Mouse (Mus musculus) embryonic facial prominence, embryonic 14.5 days (tissue): Measurements from ENCODE around the gene Ccdc47. TPM values are rescaled to one million over a fixed set of nuclear protein-coding genes. Genes with fewer than 3 reads are reported as not detected.

Source experiments
- ATAC-seq: fragments of 200-750 bp; cut with Nextera tagmentation; 2 replicates; pipeline ENCODE4 v1.8.0; 2017; ENCODE audit warnings: low read depth, moderate number of reproducible peaks, moderate TSS enrichment
- DNase-seq: peaks from one replicate; pipeline ENCODE4 v3.0.0-alpha.2; 2015; ENCODE audit warnings: low spot score
- H3K27ac ChIP-seq: fragments of 300-500 bp; sonication (generic); replicated peaks from 2 replicates; pipeline ENCODE4 v1.5.1; 2014; ENCODE audit warnings: low read depth, mild to moderate bottlenecking, low read length, moderate library complexity
- H3K27me3 ChIP-seq: fragments of 300-500 bp; sonication (generic); replicated peaks from 2 replicates; pipeline ENCODE4 v1.6.1; 2014; ENCODE audit warnings: low read length; ENCODE audit not compliant: control insufficient read depth, insufficient read depth
- H3K36me3 ChIP-seq: fragments of 300-500 bp; sonication (generic); 2 replicates; pipeline ENCODE4 v1.6.1; 2014; ENCODE audit warnings: low read length, mixed read lengths; ENCODE audit not compliant: control insufficient read depth, insufficient read depth
- H3K4me1 ChIP-seq: fragments of 300-500 bp; sonication (generic); 2 replicates; pipeline ENCODE4 v1.6.1; 2014; ENCODE audit warnings: antibody characterized with exemption, low read length; ENCODE audit not compliant: control insufficient read depth, insufficient read depth
- H3K4me2 ChIP-seq: fragments of 300-500 bp; sonication (generic); 2 replicates; pipeline ENCODE4 v1.6.1; 2014; ENCODE audit warnings: low read depth, mild to moderate bottlenecking, low read length, moderate library complexity, mixed read lengths
- H3K4me3 ChIP-seq: fragments of 300-500 bp; sonication (generic); 2 replicates; pipeline ENCODE4 v1.5.1; 2014; ENCODE audit warnings: low read depth, mild to moderate bottlenecking, low read length
- H3K9ac ChIP-seq: fragments of 300-500 bp; sonication (generic); 2 replicates; pipeline ENCODE4 v1.6.1; 2014; ENCODE audit warnings: low read depth, mild to moderate bottlenecking, low read length, moderate library complexity, mixed read lengths
- H3K9me3 ChIP-seq: fragments of 300-500 bp; sonication (generic); 2 replicates; pipeline ENCODE4 v1.6.1; 2016; ENCODE audit warnings: low read length; ENCODE audit not compliant: control insufficient read depth
- WGBS: fragments of 180-500 bp; shearing (Covaris S2); extraction: QIAGEN DNeasy Blood & Tissue Kit; methylation state at CpG from one replicate; pipeline ENCODE4 v1.1.7; 2014; 5-methylcytosine and 5-hydroxymethylcytosine counted together
- polyA plus RNA-seq: library from polyadenylated mRNA; unstranded; fragments of >200 nt; fragmentation: Nextera tagmentation; extraction: Ambion mirVana; gene quantifications from 2 replicates; pipeline ENCODE4 v1.2.1, GENCODE M21; 2014

Gene Ccdc47
- polyA plus RNA-seq, 1 experiment from 2014 or later: 77.4 TPM

DNA sequence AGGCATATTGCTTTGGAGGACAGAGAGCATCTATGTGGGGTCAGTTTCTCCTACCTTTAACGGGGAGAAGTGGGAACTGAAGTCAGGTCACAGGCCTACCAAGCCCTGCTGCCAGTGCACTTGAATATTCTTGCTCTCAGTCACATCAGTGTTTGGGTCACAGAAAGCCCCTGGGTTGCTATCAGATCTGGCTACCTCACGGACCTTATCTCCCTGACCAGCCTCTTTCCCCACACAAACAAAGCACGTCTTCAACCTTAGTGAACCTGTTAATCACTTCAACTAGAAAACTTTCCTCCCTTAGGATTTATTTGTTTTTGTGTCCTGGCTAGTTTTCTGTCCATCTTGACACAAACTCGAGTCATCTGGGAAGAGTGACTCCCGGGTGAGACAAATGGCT, 39.8 kb downstream of the Ccdc47 start:
- Histone ChIP-seq H3K27me3 (no peaks in the 10 kb centered on the region), H3K4me3 (no peak overlapping the region), H3K9me3 (no peaks in the 10 kb centered on the region), H3K4me2 (no peak overlapping the region), H3K9ac (no peak overlapping the region), H3K36me3 (peaks cover 16% of the 10 kb centered on the region), H3K27ac (no peak overlapping the region), H3K4me1 (no peaks in the 10 kb centered on the region; the same call in 1 of the 2 replicates)
- WGBS: 93% methylated on average over 5 of the region's 5 CpGs
- ATAC-seq (no peak), DNase-seq (no peak)

DNA sequence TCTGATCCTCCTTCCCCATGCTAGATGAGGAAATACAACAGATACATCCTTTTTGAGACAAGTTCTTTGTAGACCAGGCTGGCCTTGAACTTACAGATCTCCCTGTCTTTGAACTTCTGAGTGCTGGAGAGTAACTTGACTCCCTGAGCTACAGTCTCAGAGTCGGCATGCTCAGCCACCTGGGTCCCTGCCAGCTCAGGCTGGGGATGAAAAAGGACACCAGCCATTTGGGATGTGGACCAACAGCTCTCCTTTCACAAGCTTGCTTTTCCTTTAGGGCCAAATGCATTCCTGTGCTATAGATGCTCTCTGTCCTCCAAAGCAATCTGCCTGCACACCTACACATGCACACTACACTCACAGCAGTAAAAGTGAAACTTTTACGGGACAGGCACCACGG, 41.1 kb downstream of the Ccdc47 start:
- Histone ChIP-seq H3K27me3 (no peaks in the 10 kb centered on the region), H3K9ac (no peak overlapping the region), H3K4me2 (no peak overlapping the region), H3K9me3 (no peaks in the 10 kb centered on the region), H3K4me1 (no peaks in the 10 kb centered on the region; the same call in 1 of the 2 replicates), H3K27ac (no peak overlapping the region), H3K4me3 (no peak overlapping the region), H3K36me3 (peaks cover 18% of the 10 kb centered on the region)
- DNase-seq (peak; percentile 43), ATAC-seq (peak; percentile 48; the same call in 1 of the 2 replicates)
- WGBS: 50% methylated on average over 3 of the region's 3 CpGs

DNA sequence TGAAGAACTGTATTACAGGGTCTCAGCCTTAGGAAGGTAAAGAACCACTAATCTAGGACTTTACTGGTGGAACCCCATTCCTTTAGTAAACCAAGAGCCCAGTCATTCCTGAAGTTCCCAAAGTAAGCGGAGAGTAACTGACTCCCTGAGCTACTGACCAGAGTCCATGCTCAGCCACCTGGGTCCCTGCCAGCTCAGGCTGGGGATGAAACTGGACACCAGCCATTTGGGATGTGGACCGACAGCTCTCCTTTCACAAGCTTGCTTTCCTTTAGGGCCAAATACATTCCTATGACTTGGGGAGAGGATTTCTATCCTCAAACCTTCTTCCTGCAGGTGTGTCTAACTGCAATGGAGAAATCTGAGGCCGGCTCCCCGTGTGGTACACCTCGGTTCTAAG, 41.8 kb downstream of the Ccdc47 start:
- Histone ChIP-seq H3K4me2 (no peak overlapping the region), H3K9ac (no peak overlapping the region), H3K4me1 (no peaks in the 10 kb centered on the region), H3K9me3 (no peaks in the 10 kb centered on the region), H3K4me3 (no peak overlapping the region), H3K27ac (no peak overlapping the region), H3K36me3 (peaks cover 24% of the 10 kb centered on the region), H3K27me3 (no peaks in the 10 kb centered on the region)
- no peak for DNase-seq
- ATAC-seq: peak; percentile 18; the same call in 1 of the 2 replicates
- 66% methylated on average over 5 of the region's 5 CpGs for WGBS

DNA sequence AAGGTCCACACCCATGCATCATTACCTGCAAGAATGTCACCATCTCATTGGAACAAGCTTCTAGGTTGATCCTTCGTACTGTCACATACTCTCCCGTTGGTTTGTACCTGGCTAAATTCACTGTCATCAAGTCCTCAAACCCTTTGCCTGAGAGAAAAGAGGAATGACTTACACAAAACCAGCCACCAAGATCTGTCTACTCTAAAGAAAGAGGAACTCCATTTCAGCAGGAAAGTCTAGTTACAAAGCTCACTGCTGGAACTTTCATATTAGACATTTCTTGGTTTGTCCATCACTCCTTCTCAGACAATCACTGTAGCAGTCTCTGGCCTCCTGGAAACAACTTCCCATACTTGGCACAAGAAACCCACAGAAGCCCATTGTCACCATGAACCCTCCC, 42.9 kb downstream of the Ccdc47 start:
- no peak overlapping the region for H3K9ac ChIP-seq
- no peak overlapping the region for H3K4me3 ChIP-seq
- H3K9me3 ChIP-seq: no peaks in the 10 kb centered on the region
- WGBS: 91% methylated on average over 2 of the region's 2 CpGs
- H3K4me2 ChIP-seq: no peak overlapping the region
- no peaks in the 10 kb centered on the region for H3K4me1 ChIP-seq
- no peak overlapping the region for H3K27ac ChIP-seq
- no peaks in the 10 kb centered on the region for H3K27me3 ChIP-seq
- H3K36me3 ChIP-seq: peaks cover 30% of the 10 kb centered on the region
- ATAC-seq: no peak
- DNase-seq: no peak

DNA sequence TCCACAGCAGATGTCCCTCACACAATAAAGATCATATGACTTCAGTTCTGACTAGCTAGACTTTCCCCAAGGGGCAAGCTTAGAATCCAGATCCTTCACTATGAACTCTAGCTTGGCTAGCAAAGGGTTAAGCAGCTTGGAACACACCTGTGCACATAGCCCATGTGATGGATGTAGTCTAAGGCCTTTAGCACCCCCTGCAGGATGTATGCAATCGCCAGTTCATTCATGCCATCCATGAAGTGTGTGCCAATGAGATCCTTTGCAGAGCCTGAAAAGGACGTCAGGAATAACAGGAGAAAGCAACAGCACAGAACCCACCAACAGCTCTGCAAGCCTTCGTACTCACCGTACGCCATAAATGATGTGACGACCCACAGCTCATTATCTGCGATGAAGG, 45.3 kb downstream of the Ccdc47 start:
- Histone ChIP-seq H3K4me1 (no peaks in the 10 kb centered on the region), H3K4me3 (no peak overlapping the region), H3K36me3 (peaks cover 48% of the 10 kb centered on the region), H3K27ac (no peak overlapping the region), H3K27me3 (no peaks in the 10 kb centered on the region), H3K9ac (no peak overlapping the region), H3K4me2 (no peak overlapping the region), H3K9me3 (no peaks in the 10 kb centered on the region)
- peak; percentile 47 for DNase-seq
- WGBS: 80% methylated on average over 7 of the region's 7 CpGs
- no peak for ATAC-seq

DNA sequence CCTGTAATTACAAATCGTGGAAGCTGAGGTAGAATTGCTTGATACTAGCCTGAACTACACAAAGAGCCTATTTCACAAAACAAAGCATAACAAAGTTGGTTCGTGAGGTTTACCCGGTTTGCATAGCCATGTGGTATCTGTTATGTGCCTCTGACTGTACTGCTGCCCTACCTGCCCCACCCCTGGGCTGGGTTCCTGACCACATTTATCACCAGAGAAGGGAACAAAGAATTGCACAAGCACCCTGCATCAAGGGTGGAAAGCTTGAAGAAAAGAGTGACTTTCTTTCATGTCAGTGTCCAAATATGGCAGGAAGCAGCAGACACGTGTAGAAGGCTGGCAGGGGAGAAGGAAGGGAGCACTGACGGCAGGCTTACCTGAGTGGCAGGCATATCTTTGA, 48.7 kb downstream of the Ccdc47 start:
- Histone ChIP-seq H3K9ac (no peak overlapping the region), H3K36me3 (peaks cover 66% of the 10 kb centered on the region), H3K9me3 (no peaks in the 10 kb centered on the region), H3K27me3 (no peaks in the 10 kb centered on the region), H3K4me2 (no peak overlapping the region), H3K4me1 (no peaks in the 10 kb centered on the region), H3K4me3 (no peak overlapping the region), H3K27ac (no peak overlapping the region)
- WGBS: 70% methylated on average over 5 of the region's 5 CpGs
- DNase-seq (no peak), ATAC-seq (no peak)

DNA sequence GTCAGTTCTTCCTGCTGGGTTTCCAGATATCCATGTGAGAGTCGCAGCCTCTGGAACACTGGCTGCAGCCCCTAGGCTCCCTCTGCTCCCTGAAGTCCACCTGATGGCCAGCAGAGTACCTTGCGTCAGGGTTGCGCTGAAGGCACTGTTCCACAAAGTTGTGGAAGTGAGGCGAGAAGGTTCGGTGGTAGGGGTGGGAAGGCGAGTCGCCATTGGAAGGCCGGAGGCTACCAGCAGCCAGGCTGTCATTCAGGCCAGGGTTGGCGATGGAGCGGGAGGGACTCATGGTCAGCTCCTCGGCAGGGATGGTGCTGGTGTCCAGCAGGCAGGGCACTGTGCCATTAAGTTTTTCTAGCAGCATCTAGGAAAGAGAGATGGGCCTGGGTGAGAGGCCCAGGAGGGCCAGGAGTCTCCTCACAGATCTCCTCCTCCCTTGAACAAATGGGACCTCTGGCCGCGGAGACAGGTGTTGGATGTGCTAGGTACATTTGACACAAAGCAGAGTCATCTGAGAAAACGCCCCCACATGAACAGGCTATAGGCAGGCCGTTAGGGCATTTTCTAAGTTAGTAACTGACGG, 51.5 kb downstream of the Ccdc47 start:
- Histone ChIP-seq H3K4me1 (peaks cover 11% of the 10 kb centered on the region), H3K36me3 (peaks cover 53% of the 10 kb centered on the region), H3K27me3 (no peaks in the 10 kb centered on the region), H3K9ac (no peak overlapping the region), H3K27ac (no peak overlapping the region), H3K4me3 (no peak overlapping the region), H3K4me2 (no peak overlapping the region), H3K9me3 (no peaks in the 10 kb centered on the region)
- ATAC-seq: no peak
- WGBS: 95% methylated on average over 16 of the region's 16 CpGs
- no peak for DNase-seq

DNA sequence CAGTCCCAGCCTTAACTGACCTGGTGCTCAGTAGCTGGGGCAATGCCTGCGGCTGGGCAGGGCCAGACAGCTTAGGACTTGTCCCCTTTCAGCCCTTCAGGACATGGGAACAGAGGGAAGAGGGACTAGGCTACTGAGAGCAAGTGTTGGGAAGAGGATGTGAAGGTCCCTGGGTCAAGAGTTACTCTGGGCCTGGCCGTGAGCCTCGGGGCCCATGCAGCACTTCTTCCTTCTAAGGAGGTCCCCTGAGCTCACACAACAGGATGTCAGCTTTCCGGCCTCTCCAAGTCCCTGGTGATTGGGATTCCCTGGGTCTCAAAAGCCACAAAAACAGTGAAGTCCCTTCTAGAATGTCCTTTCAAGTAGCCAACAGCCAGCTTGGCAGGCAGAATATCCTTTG, 52.6 kb downstream of the Ccdc47 start:
- Histone ChIP-seq H3K4me1 (peaks cover 16% of the 10 kb centered on the region), H3K27me3 (no peaks in the 10 kb centered on the region), H3K27ac (no peak overlapping the region), H3K9me3 (no peaks in the 10 kb centered on the region), H3K4me2 (no peak overlapping the region), H3K36me3 (peaks cover 45% of the 10 kb centered on the region), H3K9ac (no peak overlapping the region), H3K4me3 (no peak overlapping the region)
- DNase-seq (no peak), ATAC-seq (no peak)
- WGBS: 71% methylated on average over 4 of the region's 4 CpGs

DNA sequence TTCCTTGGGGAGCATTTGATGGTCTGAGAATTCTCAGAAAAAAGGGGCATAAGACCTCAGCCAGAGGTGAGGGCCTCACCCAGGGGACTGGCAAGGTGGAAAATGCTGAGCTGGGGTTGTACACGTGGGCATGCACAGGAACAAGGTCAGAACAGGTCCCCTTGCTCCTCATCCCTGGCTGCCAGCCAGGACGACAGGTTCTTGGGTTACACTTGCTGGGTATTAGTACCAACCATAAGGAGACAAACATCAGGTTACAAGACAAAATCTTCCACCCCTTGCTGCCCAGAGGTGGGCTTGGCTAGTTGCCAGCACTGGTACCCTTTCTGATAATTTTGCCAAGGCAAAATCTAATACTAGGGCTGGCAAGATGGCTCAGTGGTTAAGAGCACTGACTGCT, 53.9 kb downstream of the Ccdc47 start:
- no peaks in the 10 kb centered on the region for H3K9me3 ChIP-seq
- H3K4me1 ChIP-seq: peaks cover 21% of the 10 kb centered on the region
- H3K9ac ChIP-seq: no peak overlapping the region
- H3K27ac ChIP-seq: 0 out of 2 replicates have a peak overlapping the region, but pooled peaks have one; percentile 98
- peak; percentile 38 for DNase-seq
- H3K4me2 ChIP-seq: no peak overlapping the region
- WGBS: 68% methylated on average over 2 of the region's 2 CpGs
- ATAC-seq: no peak
- H3K4me3 ChIP-seq: no peak overlapping the region
- H3K36me3 ChIP-seq: peaks cover 47% of the 10 kb centered on the region
- H3K27me3 ChIP-seq: no peaks in the 10 kb centered on the region
